Mouse (Mus musculus): Measurements from ENCODE around the gene Elf2. TPM values are rescaled to one million over a fixed set of nuclear protein-coding genes. Genes with fewer than 3 reads are reported as not detected.

Gene Elf2
- 42.9 and 56.5 TPM in 2 replicates for polyA plus RNA-seq (2012)

DNA sequence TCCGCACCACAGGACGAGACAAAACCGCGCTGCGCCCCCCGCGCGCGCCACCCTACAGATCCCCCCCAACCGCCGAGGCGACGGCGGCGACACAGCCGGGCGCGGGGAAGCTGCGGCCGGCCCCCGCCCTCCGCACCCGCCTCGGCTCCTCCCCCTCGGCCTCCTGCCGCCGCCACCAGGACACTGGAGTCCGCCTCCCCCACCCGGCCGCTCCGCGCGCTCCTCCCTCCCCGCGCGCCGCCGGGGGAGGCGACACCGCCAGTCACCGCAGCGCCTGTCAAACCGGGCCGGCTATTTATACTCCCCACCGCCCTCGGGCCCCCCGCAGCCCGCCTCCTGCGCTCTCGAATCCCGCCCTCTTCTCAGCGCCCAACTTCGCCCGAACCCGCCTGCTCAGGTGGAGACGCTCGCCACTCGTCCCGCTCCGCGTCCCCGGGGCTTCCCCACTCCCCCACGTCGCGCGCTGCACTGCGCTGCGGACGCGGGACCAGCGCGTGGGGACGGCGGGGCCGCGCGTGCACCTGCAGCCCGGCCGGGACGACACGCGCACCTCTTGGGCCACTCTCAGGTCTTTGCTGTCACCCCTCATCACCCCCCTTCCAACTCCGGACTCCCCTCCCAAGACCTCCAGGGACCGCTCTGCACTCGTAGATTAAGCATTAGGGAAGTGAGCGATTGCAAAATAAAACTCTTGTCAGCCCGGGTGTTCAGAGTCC is at the start of gene Elf2:
Elf2 (minus strand) TSS at position 112 of the 716 bp plus-strand sequence.

DNA sequence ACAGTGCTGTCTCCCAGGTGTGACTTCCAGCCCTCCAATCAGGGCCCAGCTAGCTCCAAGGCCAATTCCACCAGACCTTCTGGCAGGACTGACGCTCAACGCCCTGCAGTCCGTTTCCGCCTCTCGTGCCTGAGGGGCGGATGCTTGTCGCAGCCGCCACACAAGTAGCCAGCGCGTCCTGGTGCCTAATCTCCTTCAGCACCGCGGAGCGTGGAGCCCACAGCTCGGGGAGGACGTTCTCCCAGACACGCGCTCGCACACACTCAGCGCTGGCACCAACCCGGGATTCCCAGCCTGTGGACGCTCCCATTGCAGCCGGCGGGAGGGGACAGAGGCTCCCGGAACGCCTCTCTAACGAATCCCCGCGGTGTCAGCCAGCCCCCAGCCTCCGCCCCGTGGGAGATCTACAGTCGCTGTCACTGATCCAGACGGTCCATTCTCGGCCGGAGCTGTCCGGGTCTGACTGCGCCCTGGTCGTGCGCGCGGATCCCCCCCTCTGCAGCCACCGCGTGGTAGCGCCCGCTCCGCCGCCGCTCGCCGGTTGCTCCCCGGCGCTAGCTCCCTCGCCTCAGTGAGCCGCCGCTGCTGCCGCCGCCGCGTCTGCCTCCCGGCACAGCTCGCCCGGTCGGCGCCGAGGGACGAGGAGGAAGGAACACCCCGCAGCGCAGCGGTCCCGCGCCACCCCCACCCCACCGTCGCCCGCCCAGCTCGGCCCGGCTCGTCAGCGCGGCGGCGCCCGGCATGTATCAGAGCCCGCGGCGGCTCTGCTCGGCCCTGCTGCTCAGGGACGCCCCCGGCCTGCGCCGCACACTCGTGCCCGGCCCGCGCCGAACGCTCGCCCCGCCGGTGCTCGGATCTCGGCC is 115.9 kb downstream of the Elf2 start, which contains the start of gene Noct:
Noct (plus strand) TSS at position 85 of the 863 bp plus-strand sequence.

Other genes with a start within 250 kb of the Elf2 start
- 12.9 and 13.2 TPM in 2 replicates for gene Noct, start 116.2 kb downstream of the Elf2 start, polyA plus RNA-seq (2012)
- gene Mgarp, start 56.1 kb upstream of the Elf2 start, polyA plus RNA-seq (2012), result 0.19 TPM in 1 of 2 replicates, not detected in the other
- 22.0 and 32.1 TPM in 2 replicates for gene Ndufc1, start 68.3 kb upstream of the Elf2 start, polyA plus RNA-seq (2012)
- 13.4 and 17.1 TPM in 2 replicates for gene Naa15, start 74.5 kb upstream of the Elf2 start, polyA plus RNA-seq (2012)
- 13.4 and 16.7 TPM in 2 replicates for gene Rab33b, start 143.3 kb upstream of the Elf2 start, polyA plus RNA-seq (2012)
- 7.6 and 11.1 TPM in 2 replicates for gene Setd7, start 220.2 kb upstream of the Elf2 start, polyA plus RNA-seq (2012)